Mouse (Mus musculus) stomach, postnatal 0 days (tissue): Measurements from ENCODE around the gene Zfp961. TPM values are rescaled to one million over a fixed set of nuclear protein-coding genes. Genes with fewer than 3 reads are reported as not detected.
"Not testable (repeated sequence)": the region's sequence is repeated elsewhere in the genome, so short reads cannot be mapped to it uniquely, and the experiment has no call there.

Experiments
- ATAC-seq: fragments of 200-750 bp; cut with Nextera tagmentation; 2 replicates; pipeline ENCODE4 v1.8.0; 2017; ENCODE audit not compliant: low FRiP score, low TSS enrichment
- DNase-seq: peaks from one replicate; pipeline ENCODE4 v3.0.0-alpha.2; 2016; ENCODE audit warnings: low spot score
- H3K27ac ChIP-seq: fragments of 300-500 bp; sonication (generic); replicated peaks from 2 replicates; pipeline ENCODE4 v1.5.1; 2014; ENCODE audit warnings: mild to moderate bottlenecking, control low read depth
- H3K27me3 ChIP-seq: fragments of 300-500 bp; sonication (generic); 2 replicates; pipeline ENCODE4 v1.6.1; 2014; ENCODE audit warnings: low read length; ENCODE audit not compliant: control insufficient read depth, insufficient read depth
- H3K36me3 ChIP-seq: fragments of 300-500 bp; sonication (generic); 2 replicates; pipeline ENCODE4 v1.6.1; 2014; ENCODE audit warnings: low read length, mixed read lengths; ENCODE audit not compliant: control insufficient read depth, insufficient read depth
- H3K4me1 ChIP-seq: fragments of 300-500 bp; sonication (generic); replicated peaks from 2 replicates; pipeline ENCODE4 v1.6.1; 2014; ENCODE audit warnings: antibody characterized with exemption; ENCODE audit not compliant: control insufficient read depth, insufficient read depth
- H3K4me2 ChIP-seq: fragments of 300-500 bp; sonication (generic); replicated peaks from 2 replicates; pipeline ENCODE4 v1.6.1; 2014; ENCODE audit warnings: low read depth, mild to moderate bottlenecking, control low read depth, moderate library complexity
- H3K4me3 ChIP-seq: fragments of 300-500 bp; sonication (generic); 2 replicates; pipeline ENCODE4 v1.5.1; 2014; ENCODE audit warnings: low read depth, low read length, control low read depth
- H3K9ac ChIP-seq: fragments of 300-500 bp; sonication (generic); 2 replicates; pipeline ENCODE4 v1.6.1; 2014; ENCODE audit warnings: mild to moderate bottlenecking, low read length, control low read depth, mixed read lengths
- H3K9me3 ChIP-seq: fragments of 300-500 bp; sonication (generic); 2 replicates; pipeline ENCODE4 v1.6.1; 2016; ENCODE audit warnings: low read length; ENCODE audit not compliant: control insufficient read depth
- CTCF ChIP-seq: IDR thresholded peaks from 2 replicates; pipeline ENCODE4 v1.5.1; 2016; ENCODE audit warnings: antibody characterized with exemption, low read depth, mild to moderate bottlenecking, moderate library complexity
- EP300 ChIP-seq: optimal IDR thresholded peaks from 2 replicates; pipeline ENCODE3; 2016; ENCODE audit warnings: antibody characterized with exemption
- WGBS: fragments of 180-500 bp; shearing (Covaris S2); extraction: QIAGEN DNeasy Blood & Tissue Kit; methylation state at CpG from one replicate; pipeline ENCODE4 v1.1.7; 2014; 5-methylcytosine and 5-hydroxymethylcytosine counted together
- polyA plus RNA-seq: library from polyadenylated mRNA; unstranded; fragments of >200 nt; fragmentation: Nextera tagmentation; extraction: Ambion mirVana; gene quantifications from 2 replicates; pipeline ENCODE4 v1.2.1, GENCODE M21; 2015

Gene Zfp961
- polyA plus RNA-seq, 1 experiment from 2014 or later, result 11.2 TPM

DNA sequence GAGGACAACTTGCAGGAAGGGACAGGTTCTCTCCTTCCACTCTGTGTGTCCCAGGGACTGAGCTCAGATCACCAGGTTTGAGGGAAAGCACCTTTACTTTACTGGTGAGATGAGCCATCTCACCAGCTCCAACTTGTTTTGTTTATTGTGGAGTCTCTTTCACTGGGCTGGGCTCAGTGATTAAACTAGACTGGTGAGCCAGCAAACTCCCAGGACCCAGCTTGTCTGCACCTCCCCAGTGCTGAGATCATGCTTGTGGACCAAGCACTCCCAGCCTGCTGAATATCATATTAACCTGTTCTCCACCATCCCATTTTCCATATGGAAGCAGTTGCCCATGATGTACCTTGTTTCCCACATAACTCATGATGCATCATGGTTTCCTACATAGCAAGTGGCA is 52.1 kb downstream of the Zfp961 start:
- Histone ChIP-seq H3K27me3 (no peaks in the 10 kb centered on the region), H3K4me2 (no peak overlapping the region), H3K9ac (no peak overlapping the region), H3K4me3 (no peak overlapping the region), H3K36me3 (no peaks in the 10 kb centered on the region), H3K4me1 (no peaks in the 10 kb centered on the region), H3K9me3 (no peaks in the 10 kb centered on the region), H3K27ac (no peak overlapping the region)
- ATAC-seq (peak; percentile 68; the same call in 1 of the 2 replicates), DNase-seq (no peak)
- TF ChIP-seq CTCF, result no peak
- TF ChIP-seq EP300, result no peak

DNA sequence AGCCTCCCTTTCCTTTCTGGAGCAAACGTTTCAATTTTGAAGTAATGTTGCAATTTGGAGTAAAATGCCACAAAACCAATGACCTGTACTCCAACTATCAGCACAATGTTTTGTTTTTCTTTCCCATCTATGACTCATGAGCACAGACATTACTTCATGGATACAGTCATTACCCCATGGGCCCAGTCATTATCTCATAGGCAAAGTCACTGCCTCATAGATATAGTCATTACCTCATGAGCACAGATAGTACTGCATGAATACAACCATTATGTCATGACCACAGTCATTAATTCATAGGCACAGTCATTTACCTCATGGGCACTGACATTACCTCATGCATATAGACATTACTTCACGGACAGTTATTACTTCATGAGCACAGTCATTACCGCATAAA is 55.1 kb downstream of the Zfp961 start:
- TF ChIP-seq CTCF (no peak), EP300 (no peak)
- H3K9me3 ChIP-seq, result no peaks in the 10 kb centered on the region
- H3K27ac ChIP-seq, result no peak overlapping the region
- no peak overlapping the region for H3K4me3 ChIP-seq
- no peaks in the 10 kb centered on the region for H3K36me3 ChIP-seq
- no peak overlapping the region for H3K4me2 ChIP-seq
- DNase-seq, result no peak
- no peak overlapping the region for H3K9ac ChIP-seq
- H3K27me3 ChIP-seq, result no peaks in the 10 kb centered on the region
- ATAC-seq, result peak; percentile 69
- WGBS, result 75% methylated on average over 3 of the region's 3 CpGs
- H3K4me1 ChIP-seq, result no peaks in the 10 kb centered on the region

DNA sequence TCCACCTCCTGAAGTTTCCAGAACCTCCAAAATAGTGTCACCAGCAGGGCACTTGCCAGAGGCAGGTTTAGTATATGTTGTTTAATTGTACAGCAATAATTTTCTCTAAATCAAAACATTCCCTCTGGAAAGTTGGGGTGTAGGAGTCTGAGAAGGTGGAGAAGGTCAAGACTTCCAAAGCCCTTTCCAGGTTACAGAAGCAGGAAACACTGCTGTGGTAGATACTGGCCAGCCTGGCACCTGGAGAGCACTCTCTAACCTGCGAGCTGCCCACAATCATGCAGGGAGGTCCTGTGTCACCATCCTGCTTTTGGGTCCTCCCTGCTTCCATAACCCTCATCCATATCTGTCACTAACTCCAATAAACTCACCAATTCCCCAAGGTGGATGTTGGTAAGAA is 55.9 kb downstream of the Zfp961 start:
- Histone ChIP-seq H3K4me2 (no peak overlapping the region), H3K36me3 (no peaks in the 10 kb centered on the region)
- no peak for ATAC-seq

DNA sequence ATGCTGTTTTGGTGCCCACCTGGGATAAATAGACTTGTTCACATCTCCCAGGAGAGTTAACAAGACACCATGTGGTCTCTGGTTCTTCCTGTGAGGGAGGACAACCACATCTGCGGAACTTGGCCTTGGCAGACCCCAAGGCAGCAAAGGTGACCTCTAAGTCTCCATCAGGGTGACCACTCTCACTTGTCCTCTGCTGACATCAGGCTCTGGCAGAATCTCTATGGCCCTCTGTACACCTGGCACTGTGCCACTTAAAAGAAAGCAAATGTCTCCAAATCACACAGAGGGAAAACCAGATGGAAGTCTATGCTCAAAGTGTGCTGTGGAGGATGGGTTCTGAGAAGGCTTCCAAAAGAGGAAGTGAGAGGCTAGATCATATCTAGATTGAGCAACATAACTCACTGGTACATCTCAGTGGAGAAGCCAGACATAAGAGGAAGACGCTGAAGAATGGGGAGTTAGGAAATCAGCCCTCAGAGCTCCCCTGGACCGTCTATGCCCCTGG is 57.4 kb downstream of the Zfp961 start:
- no peak overlapping the region for H3K27ac ChIP-seq
- H3K4me1 ChIP-seq, result no peaks in the 10 kb centered on the region
- DNase-seq (no peak), ATAC-seq (no peak)
- no peak overlapping the region for H3K4me3 ChIP-seq
- TF ChIP-seq CTCF, result no peak
- TF ChIP-seq EP300, result no peak
- H3K9ac ChIP-seq, result no peak overlapping the region
- no peaks in the 10 kb centered on the region for H3K27me3 ChIP-seq
- WGBS, result 59% methylated on average over 3 of the region's 3 CpGs
- no peak overlapping the region for H3K4me2 ChIP-seq
- H3K9me3 ChIP-seq, result no peaks in the 10 kb centered on the region
- no peaks in the 10 kb centered on the region for H3K36me3 ChIP-seq

More for the DNA sequence above, 55.9 kb downstream of the Zfp961 start:
- H3K4me3 ChIP-seq, result no peak overlapping the region
- no peak overlapping the region for H3K27ac ChIP-seq
- H3K27me3 ChIP-seq, result no peaks in the 10 kb centered on the region
- no peak for DNase-seq
- TF ChIP-seq CTCF, result no peak
- TF ChIP-seq EP300, result no peak
- no peaks in the 10 kb centered on the region for H3K9me3 ChIP-seq
- H3K4me1 ChIP-seq, result no peaks in the 10 kb centered on the region
- 94% methylated on average over 1 of the region's 1 CpGs for WGBS
- no peak overlapping the region for H3K9ac ChIP-seq

DNA sequence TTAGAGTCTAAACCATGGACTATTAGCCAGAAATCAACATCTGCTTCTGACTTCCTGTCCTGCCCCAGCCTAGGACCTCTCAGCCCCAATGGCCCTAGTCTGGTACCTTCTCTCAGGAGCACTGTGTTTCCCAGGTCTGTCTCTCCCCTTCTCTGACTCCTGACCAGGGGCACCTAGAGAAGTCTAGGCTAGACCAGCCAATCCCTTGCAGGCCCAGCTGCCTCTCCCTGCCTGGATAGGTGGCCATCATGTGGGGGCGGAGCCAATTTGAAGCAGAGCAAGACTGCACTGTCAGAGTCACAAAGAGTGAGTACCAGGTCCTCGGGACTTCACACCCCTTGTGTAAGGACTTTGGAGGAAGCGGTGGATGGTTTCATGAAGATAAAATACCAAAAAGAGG is 58.6 kb downstream of the Zfp961 start, which contains the start of gene Cyp4f18:
Gene Cyp4f18, minus strand, starts transcription at position 154 of the 400 bp plus-strand sequence.
- Histone ChIP-seq H3K27ac (no peak within 1 kb of the TSS), H3K9me3 (no peaks in the 10 kb centered on the region), H3K4me1 (no peaks in the 10 kb centered on the region), H3K4me3 (no peak within 1 kb of the TSS), H3K27me3 (no peaks in the 10 kb centered on the region), H3K9ac (no peak within 1 kb of the TSS), H3K4me2 (no peak within 1 kb of the TSS), H3K36me3 (no peaks in the 10 kb centered on the region)
- 58% methylated on average over 3 of the region's 3 CpGs for WGBS
- TF ChIP-seq EP300 (no peak), CTCF (no peak)
- 0 out of 2 replicates have a peak, but pooled peaks have one; percentile 35 for ATAC-seq
- DNase-seq, result no peak

DNA sequence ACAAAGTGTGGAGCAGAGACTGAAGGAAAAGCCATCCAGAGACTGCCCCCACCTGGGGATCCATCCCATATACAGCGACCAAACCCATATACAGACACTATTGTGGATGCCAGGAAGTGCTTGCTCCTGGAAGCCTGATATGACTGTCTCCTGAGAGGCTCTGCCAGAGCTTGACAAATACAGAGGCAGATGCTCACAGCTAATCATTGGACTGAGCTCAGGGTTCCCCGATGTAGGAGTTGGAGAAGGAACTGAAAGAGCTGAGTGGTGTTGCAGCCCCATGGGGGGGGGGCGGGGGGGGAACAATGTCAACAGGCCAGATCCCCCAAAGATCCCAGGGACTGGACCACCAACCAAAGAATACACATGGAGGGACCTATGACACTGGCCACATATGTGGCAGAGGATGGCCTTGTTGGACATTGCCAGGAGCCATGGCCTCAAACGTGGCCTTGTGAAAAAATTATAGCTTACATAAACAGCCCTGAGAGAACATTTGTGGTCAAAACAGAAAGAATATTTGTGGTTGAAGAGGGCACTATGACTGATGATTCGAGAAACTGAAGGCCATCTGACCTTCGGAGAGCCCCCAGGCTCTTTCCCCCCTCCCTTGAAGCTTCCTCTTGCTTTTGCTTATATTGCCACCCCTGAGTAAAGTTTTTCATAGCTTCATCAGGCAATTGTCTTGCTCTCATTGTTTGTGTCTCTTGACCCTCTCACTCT is 62.8 kb downstream of the Zfp961 start:
- WGBS, result 51% methylated on average over 6 of the region's 6 CpGs
- not testable (repeated sequence) for H3K27ac ChIP-seq, H3K4me2 ChIP-seq, H3K27me3 ChIP-seq, H3K36me3 ChIP-seq, ATAC-seq, H3K9ac ChIP-seq, H3K4me3 ChIP-seq, H3K9me3 ChIP-seq, H3K4me1 ChIP-seq, DNase-seq

DNA sequence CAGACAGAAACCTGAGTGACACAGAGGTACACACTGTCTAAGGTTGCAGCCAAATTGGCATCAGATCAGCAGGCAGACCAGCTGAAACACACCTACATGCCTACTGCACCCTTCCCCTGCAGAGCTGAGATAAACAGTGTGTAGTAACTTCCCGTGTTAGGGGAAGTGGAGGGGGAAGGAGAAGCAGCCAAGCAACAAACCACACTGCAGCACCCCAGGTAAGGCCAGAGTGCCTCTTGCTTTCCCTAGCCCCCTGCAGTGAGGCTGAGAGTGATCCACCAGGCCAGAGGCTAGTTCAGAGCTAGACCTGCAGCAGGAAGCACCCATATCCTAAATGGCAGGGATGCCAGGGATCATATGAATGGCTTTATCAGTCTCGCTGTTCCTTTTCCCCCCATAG is 66.5 kb downstream of the Zfp961 start:
- H3K4me3 ChIP-seq, H3K9ac ChIP-seq, DNase-seq, H3K9me3 ChIP-seq, H3K4me2 ChIP-seq, H3K27me3 ChIP-seq, H3K4me1 ChIP-seq, H3K27ac ChIP-seq, ATAC-seq, H3K36me3 ChIP-seq: not testable (repeated sequence)
- 57% methylated on average over 2 of the region's 2 CpGs for WGBS
